Mouse (Mus musculus): Measurements from ENCODE around the gene Cfap126.
"Not testable (repeated sequence)": the region's sequence is repeated elsewhere in the genome, so short reads cannot be mapped to it uniquely, and the experiment has no call there.

The Cfap126 gene

GRCm38 (mm10) chr1:171122932-171123331 is 9.2 kb downstream of the Cfap126 start:
- DNase-seq (ENCODE audit: low read depth, low spot score): peak; percentile 29

GRCm38 (mm10) chr1:171124398-171124797 is 10.7 kb downstream of the Cfap126 start:
- no peak for DNase-seq (ENCODE audit: low read depth, low spot score)

- DNase-seq (ENCODE audit: low read depth, low spot score): no peak
These were observed 15.5 kb downstream of the Cfap126 start for GRCm38 (mm10) chr1:171129251-171129650.

GRCm38 (mm10) chr1:171130971-171131370 is 17.3 kb downstream of the Cfap126 start:
- no peak for DNase-seq (ENCODE audit: low read depth, low spot score)

GRCm38 (mm10) chr1:171135600-171135999 is 21.9 kb downstream of the Cfap126 start:
- DNase-seq (ENCODE audit: low read depth, low spot score): no peak

GRCm38 (mm10) chr1:171137486-171138155 is 23.9 kb downstream of the Cfap126 start:
- DNase-seq (ENCODE audit: low read depth, low spot score): peak; percentile 67

- DNase-seq (ENCODE audit: low read depth, low spot score): not testable (repeated sequence)
These were observed 29.3 kb downstream of the Cfap126 start for GRCm38 (mm10) chr1:171142981-171143380.

GRCm38 (mm10) chr1:171149974-171150760 is 36.4 kb downstream of the Cfap126 start, which contains the start of the genes Sdhc and Mpz:
Sdhc (minus strand) TSS chr1:171150603.
Mpz (plus strand) TSS chr1:171150711.
- peak; percentile 97 for DNase-seq (ENCODE audit: low read depth, low spot score)

GRCm38 (mm10) chr1:171150838-171151391 is 37.2 kb downstream of the Cfap126 start:
- no peak for DNase-seq (ENCODE audit: low read depth, low spot score)

GRCm38 (mm10) chr1:171151966-171152365 is 38.2 kb downstream of the Cfap126 start:
- DNase-seq (ENCODE audit: low read depth, low spot score): no peak

GRCm38 (mm10) chr1:171156644-171157043 is 42.9 kb downstream of the Cfap126 start:
- no peak for DNase-seq (ENCODE audit: low read depth, low spot score)

GRCm38 (mm10) chr1:171157965-171158364 is 44.2 kb downstream of the Cfap126 start:
- no peak for DNase-seq (ENCODE audit: low read depth, low spot score)

GRCm38 (mm10) chr1:171159485-171159975 is 45.8 kb downstream of the Cfap126 start:
- DNase-seq (ENCODE audit: low read depth, low spot score): peak; percentile 21

GRCm38 (mm10) chr1:171162526-171162925 is 48.8 kb downstream of the Cfap126 start:
- DNase-seq (ENCODE audit: low read depth, low spot score): no peak

- peak; percentile 76 for DNase-seq (ENCODE audit: low read depth, low spot score)
These were observed 50.5 kb downstream of the Cfap126 start for GRCm38 (mm10) chr1:171164258-171164657.

GRCm38 (mm10) chr1:171165629-171166345 is 52.1 kb downstream of the Cfap126 start:
- DNase-seq (ENCODE audit: low read depth, low spot score): no peak

- DNase-seq (ENCODE audit: low read depth, low spot score): no peak
These were observed 55.2 kb downstream of the Cfap126 start for GRCm38 (mm10) chr1:171168906-171169305.

GRCm38 (mm10) chr1:171169913-171170312 is 56.2 kb downstream of the Cfap126 start:
- no peak for DNase-seq (ENCODE audit: low read depth, low spot score)

GRCm38 (mm10) chr1:171171138-171171537 is 57.4 kb downstream of the Cfap126 start:
- DNase-seq (ENCODE audit: low read depth, low spot score): no peak

- DNase-seq (ENCODE audit: low read depth, low spot score): no peak
These were observed 59.1 kb downstream of the Cfap126 start for GRCm38 (mm10) chr1:171172779-171173178.

Data from ZHBTc4 (cell line).